Mouse (Mus musculus) retina, adult 2 months (tissue): ENCODE measurements around the gene Fam229b.

Source experiments
- DNase-seq: peaks from one replicate; pipeline ENCODE4 v3.0.0-alpha.2; 2012; ENCODE audit warnings: low read depth, low spot score

Fam229b gene

DNA sequence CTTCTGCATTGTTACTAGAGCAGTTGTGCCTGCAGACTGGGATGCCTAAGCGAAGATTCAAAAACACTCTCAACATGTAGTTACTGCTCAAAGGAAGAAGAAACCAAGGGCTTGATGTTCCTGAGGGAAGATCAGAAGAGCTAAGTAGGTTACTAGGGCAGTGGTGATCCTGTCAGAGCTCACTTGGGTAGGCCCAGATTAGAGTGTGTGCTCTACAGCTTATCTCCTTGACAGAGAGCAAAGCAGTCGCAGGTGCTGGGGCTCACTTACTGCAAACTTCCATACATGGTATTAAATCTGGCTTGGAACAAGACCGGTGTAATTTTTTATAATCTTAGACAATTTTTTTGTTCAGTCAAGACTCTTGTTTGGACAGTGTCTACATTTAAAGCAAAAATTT, 4.1 kb upstream of the Fam229b start:
- peak; percentile 65 for DNase-seq

DNA sequence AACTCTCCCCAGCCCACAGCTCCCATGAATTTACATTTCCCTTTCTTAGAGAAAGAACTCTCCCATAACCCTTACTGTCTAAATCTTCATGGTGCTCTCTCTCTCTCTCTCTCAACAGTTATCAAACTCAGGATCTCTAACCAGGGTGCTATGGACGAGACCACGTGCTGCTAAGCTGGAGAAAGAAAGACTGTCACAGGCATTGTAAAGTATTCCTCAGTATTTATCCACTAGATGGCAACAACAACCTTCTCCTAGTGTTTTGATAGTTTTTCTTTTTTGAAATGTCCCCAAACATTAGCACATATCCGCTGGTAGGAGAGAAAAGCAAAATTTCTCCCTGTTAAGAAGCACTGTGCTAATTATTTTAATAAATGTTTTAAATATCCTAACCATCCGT, 12.3 kb downstream of the Fam229b start:
- no peak for DNase-seq

DNA sequence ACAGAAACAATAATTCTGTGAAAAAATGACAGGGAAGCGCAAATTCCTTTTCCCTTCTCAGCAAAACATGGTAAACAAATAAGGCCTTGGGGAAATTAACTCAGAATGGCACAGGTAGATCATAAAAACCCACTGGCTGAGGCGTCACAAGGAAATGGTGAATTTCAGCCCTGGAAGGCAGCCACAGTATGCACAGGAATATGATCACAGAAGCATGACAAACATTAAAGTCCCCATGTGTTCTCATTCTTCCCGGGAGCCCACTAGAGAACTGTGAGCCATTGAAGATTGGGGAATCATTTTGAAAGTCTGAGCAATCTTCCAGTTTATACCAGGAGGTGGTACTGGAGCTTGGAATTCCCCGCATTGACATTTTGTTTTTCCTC, 24.2 kb downstream of the Fam229b start:
- no peak for DNase-seq

DNA sequence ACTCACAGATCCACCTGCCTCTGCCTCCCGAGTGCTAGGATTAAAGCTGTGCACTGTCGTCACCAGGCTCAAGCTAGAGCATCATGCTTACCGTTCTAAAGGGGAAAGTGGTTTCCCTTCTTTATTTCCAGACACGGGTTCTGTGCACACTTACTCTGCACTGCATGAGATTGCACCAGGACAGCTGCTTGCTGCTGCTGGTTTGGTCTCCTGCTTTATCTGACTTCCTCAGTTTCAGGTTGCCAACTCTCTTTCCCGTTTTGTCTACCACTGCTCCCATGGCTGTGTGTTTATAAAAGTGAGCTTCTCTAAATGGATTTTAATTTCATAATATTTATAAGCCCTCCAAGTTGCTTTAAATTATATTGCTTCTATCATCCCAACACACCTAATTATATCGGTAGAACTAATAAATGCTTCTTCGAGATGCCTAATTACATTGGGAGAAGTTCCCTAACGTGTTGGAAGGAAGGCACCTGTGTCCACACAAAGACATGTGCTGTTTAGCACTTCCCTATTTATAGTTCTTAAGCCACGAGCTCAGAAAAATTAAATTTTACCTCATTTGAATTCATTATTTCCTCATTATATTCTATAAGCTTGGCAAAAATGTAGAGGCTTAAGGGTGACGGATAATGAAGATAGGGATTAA, 24.8 kb downstream of the Fam229b start:
- no peak for DNase-seq

DNA sequence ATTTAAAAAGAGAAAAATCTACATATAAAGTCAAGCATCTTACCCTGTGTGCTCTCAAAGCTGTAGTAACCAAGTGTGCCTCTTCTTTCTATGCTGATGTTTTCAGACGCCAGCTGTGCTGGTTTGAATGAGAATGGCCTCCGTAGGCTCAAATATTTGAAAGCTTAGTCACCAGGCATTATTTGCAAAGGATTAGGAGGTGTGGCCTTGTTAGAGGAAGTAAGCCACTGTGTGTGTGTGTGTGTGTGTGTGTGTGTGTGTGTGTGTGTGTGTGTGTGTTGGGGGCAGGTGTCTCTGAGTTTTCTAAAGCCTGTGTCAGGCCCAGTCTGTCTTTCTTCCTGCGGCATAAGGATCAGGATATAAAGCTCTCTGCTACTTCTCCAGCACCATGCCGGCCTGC, 26.8 kb downstream of the Fam229b start:
- no peak for DNase-seq

DNA sequence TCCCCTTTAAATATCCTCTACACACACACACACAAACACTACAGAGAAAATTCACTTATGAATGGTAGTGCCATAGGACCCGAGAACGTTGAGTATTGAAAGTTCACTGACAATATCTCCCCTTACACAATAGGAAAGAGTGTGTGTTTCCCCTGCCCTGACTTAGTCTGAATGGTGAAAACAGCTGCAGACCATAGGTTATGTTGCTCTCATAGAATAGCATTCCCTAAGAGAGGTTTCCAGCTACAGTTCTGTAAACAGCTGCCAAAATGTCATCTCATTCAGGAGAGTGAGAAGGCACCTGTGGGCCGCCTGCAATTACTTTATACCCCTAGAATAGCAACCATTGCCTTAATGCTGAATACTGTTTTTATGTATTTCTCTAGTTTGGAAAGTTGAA, 27.3 kb downstream of the Fam229b start:
- DNase-seq = no peak

DNA sequence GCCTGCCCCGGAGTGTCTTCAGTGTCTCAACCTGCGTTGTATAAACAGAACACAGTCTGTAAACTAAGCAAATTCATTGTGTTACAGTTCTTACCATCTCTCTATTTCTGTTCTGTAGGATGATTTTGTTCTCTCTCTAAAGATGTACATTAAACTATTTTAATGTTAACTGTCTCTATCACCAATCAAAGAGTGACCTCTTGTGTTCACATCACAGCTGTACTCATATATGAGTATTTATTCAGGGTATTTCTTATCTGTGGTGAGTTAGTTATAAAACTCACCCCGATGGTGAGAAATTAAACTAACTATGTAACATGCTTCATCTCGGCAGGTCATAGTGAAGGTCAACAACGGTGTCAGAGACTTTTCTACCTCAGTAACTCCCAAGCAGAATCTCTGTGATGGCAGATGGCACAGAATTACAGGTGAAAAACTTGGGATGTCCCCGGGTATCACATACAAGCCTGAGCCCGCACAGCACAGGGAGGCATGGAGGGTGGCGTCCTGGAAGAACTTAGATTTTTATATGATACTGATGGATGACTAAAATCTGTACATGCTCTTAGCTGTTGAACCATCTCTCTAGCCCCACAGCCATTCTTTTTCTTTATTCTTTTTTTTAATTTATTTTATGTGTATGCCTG, 28.8 kb downstream of the Fam229b start:
- DNase-seq = no peak

DNA sequence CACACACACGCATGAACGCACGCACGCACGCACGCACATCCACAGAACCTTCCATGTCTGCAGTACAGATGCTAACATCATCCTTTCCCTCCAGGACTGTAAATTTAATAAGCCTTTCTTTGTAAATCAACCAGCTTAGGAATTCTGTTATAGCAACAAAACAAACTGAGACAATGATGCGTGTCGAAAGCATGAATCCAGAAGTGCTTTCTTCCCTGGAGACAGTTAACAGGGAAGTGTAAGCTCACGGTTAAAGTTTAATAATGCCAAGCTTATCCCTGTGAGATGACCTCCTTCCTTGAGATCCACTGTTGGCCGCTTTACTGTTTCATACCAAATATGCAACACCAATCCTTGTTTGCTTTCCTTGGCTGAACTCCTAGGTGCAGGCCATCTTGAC, 35.0 kb downstream of the Fam229b start:
- no peak for DNase-seq

DNA sequence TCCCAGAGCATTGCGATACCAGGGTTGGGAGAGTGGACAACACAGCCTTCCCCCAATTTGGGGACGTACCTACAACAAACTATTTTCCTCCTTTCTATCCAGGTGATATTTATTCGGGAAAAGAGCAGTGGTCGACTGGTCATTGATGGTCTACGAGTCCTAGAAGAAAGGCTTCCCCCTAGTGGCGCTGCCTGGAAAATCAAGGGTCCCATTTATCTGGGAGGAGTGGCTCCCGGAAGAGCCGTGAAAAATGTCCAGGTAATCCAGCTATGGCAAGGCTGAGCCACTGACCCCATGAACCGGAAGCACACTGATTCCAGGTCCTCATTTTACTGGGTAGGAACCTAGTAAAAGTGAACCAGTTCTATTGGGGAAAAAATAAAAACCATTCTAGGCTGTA, 36.7 kb downstream of the Fam229b start:
- DNase-seq = no peak

DNA sequence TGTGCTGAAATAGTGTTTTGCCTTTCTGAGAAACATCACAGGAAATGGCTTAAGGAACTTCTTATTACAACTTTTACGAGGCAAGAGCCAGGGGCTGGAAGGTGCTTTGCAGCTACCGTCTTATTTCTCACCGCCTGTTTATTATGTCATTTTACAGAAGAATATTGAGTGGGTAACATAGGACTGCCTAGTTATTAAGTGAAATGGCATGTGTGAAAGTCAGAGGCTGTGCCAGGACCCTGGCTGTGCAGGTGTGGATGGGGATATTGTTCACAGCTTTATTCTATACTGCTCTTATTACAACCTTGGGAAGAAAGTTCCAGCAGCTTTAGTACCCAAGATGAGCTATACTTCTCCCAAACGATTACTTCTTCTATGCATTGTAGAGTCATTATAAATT, 61.7 kb downstream of the Fam229b start:
- no peak for DNase-seq
